Mouse (Mus musculus) layer of hippocampus, adult 2 months (tissue): ENCODE measurements around the gene Taar7a. TPM values are rescaled to one million over a fixed set of nuclear protein-coding genes. Genes with fewer than 3 reads are reported as not detected.

ENCODE experiments used
- DNase-seq, 2 experiments: peaks; one replicate each; pipeline ENCODE4 v3.0.0; 2022; ENCODE audit warnings: low spot score in 2 of 2
- H3K27ac ChIP-seq: fragments of 200-600 bp; 2 replicates; pipeline ENCODE4 v1.8.1; 2022
- H3K4me3 ChIP-seq: fragments of 200-600 bp; 2 replicates; pipeline ENCODE4 v1.8.1; 2022; ENCODE audit warnings: mild to moderate bottlenecking
- CTCF ChIP-seq: fragments of 200-600 bp; conservative IDR thresholded peaks from 2 replicates; pipeline ENCODE4 v1.8.1; 2022; ENCODE audit warnings: antibody characterized with exemption, mild to moderate bottlenecking, moderate library complexity
- total RNA-seq, 2 experiments: library from RNA; stranded (reverse); gene quantifications; 2 replicates each; pipeline ENCODE4 v1.2.3; 2021

Gene Taar7a
- total RNA-seq, 2 experiments from 2014 or later = not detected

DNA sequence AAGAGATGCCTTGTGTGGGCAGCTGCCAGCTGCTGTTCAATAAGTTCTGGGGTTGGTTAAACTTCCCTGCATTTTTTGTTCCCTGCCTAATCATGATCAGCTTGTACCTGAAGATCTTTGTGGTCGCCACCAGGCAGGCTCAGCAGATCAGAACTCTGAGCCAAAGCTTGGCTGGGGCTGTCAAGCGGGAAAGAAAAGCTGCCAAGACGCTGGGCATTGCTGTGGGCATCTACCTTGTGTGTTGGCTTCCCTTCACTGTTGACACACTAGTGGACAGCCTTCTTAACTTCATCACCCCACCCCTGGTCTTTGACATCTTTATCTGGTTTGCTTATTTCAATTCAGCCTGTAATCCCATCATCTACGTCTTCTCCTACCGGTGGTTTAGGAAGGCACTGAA lies 22.0 kb downstream of the Taar7a start:
- Histone ChIP-seq H3K4me3 (no peak overlapping the region), H3K27ac (no peak overlapping the region)
- no peak for DNase-seq
- no peak for TF ChIP-seq CTCF

DNA sequence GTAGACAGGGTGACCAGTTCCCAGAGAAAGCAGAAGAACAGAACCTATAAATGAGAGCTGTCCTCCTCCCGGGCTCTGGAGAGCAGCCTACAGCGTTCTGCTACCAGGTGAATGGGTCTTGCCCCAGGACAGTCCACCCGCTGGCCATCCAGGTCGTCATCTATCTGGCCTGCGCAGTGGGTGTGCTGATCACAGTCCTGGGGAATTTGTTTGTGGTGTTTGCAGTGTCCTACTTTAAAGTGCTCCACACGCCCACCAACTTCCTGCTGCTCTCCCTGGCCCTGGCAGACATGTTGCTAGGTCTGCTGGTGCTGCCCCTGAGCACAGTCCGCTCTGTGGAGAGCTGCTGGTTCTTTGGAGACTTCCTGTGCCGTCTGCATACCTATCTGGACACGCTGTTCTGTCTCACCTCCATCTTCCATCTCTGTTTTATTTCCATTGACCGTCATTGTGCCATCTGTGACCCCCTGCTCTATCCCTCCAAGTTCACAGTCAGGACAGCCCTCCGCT lies 22.6 kb downstream of the Taar7a start, which contains the start of gene Taar5:
Taar5 (plus strand) TSS at position 51 of the 510 bp plus-strand sequence.
- TF ChIP-seq CTCF = no peak
- H3K4me3 ChIP-seq = no peak within 1 kb of the TSS
- no peak within 1 kb of the TSS for H3K27ac ChIP-seq
- DNase-seq = no peak

DNA sequence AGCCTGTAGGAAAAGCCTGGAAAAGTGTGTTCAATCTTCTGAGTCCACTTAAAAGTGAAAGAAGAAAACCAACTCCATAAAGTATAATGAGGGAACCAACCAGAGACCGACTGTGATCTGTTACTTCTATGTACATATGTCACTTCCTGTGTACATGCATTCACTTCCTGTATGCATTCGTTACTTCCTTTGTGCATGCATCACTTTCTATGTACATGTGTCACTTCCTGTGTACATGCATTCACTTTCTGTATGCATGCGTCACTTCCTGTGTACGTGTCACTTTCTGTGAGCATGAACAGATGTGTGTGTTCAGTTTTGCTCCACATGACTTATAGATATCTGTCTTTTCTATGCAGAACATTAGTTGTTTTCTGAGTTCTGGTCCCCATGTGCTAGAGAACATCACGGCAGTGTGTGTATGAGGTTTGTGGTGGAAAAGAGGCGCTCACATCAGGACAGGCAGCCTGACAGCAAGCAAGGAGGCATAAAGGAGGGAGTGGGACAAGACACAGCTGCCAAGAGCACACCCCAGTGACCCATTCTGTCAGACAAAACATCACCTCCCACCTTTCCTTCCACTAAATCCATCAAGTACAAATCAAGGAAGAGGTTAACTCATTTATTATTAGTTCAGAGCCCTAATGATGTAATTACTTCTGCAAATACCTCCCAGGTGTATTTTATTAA lies 28.2 kb downstream of the Taar7a start:
- no peak overlapping the region for H3K4me3 ChIP-seq
- TF ChIP-seq CTCF = no peak
- no peak overlapping the region for H3K27ac ChIP-seq
- no peak for DNase-seq

DNA sequence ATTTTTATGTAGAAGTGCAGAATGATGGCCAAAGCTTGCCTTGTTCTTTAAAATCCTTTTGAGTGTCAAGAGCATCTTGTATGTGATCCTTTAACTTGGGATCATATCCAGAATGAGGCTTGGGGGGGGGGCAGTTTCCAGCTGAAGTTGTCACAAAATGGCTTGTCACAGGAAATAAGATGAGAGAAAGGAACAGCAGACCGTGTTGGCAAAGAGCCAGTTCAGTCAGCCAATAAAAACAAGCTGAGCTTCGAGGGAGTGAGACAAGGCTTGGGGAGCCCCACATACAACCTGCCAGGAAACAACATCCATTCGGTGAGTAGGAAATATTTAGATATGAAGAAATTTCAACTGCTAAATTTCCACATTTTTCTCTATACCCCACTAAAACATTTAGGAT lies 29.8 kb downstream of the Taar7a start:
- no peak for DNase-seq
- Histone ChIP-seq H3K4me3 (no peak overlapping the region), H3K27ac (no peak overlapping the region)
- TF ChIP-seq CTCF = no peak

DNA sequence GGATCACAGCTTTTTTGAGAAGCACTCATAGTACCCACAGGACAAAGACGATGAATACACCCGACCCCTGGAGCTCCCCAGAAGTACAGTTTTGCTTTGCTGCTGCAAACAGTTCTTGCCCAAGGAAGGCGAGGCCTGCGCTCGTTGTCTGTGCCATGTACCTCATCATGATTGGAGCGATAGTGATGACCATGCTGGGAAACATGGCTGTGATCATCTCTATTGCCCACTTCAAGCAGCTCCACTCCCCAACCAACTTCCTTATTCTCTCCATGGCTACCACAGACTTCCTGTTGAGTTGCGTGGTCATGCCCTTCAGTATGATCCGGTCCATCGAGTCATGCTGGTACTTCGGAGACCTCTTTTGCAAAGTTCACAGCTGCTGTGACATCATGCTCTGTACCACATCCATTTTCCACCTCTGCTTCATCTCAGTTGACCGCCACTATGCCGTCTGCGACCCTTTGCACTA lies 32.8 kb downstream of the Taar7a start, which contains the start of gene Taar4:
Taar4 (plus strand) TSS at position 51 of the 472 bp plus-strand sequence.
- DNase-seq = no peak
- H3K27ac ChIP-seq = no peak within 1 kb of the TSS
- no peak within 1 kb of the TSS for H3K4me3 ChIP-seq
- no peak for TF ChIP-seq CTCF

DNA sequence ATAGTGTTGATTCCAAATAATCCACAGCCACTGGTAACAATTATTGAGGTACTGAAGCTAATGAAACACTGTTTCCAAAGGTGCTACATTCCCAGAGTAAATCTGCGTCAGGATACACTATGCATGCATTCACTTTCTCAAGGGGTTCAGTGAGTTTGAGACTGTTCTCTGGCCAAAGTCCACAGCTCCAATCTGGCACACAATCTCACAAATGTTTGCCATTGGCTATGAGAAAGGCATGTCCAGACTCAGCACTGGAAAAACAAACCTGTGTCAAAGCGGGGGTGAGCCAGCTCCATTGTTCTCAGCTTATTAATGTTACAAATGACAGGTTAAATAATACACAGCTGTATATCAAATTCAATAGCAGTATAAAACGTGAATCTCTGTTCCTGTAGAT lies 34.2 kb downstream of the Taar7a start:
- DNase-seq = no peak
- no peak for TF ChIP-seq CTCF
- H3K4me3 ChIP-seq = no peak overlapping the region
- no peak overlapping the region for H3K27ac ChIP-seq

DNA sequence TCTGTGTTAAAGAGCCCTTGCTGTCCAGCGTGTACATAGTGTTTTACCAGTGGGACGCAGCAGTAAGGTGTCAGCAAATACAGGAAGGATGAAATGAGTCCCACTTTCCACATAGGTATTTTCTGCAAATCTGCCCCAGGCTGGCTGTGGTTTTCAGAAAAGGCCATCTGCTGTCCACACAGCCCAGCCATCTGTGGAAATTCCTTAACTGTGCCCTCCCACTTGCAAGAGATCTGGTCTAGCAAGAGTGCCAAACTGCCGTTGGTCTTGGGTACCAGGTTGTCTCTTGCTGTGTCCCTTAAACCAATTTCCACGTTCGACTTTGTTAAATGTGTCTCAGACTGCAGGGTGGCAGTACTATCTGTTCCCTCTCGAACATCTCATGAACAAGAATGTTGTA lies 41.6 kb downstream of the Taar7a start:
- H3K27ac ChIP-seq = no peak overlapping the region
- no peak for DNase-seq
- no peak for TF ChIP-seq CTCF
- no peak overlapping the region for H3K4me3 ChIP-seq

DNA sequence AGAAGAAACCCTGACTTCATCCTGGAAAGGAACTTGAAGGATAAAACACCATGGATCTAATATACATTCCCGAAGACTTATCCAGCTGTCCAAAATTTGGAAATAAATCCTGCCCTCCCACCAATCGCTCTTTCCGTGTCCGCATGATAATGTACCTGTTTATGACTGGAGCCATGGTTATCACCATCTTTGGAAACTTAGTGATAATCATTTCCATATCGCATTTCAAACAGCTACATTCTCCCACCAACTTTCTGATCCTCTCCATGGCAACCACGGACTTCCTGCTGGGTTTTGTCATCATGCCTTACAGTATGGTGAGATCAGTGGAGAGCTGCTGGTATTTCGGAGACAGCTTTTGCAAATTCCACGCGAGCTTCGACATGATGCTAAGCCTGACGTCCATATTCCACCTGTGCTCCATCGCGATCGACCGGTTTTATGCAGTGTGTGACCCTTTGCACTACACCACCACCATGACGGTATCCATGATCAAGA lies 43.7 kb downstream of the Taar7a start, which contains the start of gene Taar3:
Taar3 (plus strand) TSS at position 51 of the 498 bp plus-strand sequence.
- Histone ChIP-seq H3K4me3 (no peak within 1 kb of the TSS), H3K27ac (no peak within 1 kb of the TSS)
- peak in 1 of 2 experiments; percentile 41 for DNase-seq
- TF ChIP-seq CTCF = no peak

DNA sequence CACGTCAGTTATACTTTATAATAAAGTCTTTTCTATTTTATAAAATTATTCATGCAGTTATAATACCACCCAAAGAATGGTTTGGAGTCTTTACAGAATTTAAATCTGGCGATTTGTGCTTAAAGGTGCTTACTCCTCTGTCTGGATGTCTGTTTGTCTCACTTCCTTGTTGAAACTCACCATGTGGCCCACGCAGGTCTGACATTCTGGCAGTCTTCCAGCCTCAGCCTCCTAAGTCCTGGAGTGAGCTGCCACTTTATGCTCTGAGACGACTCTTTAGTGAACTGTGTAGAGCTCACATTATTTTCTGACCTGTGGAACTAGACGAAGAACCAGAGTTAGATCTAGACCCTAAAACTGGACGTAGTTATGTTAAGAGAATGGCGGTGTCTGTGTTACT lies 45.3 kb downstream of the Taar7a start:
- no peak for TF ChIP-seq CTCF
- no peak for DNase-seq
- Histone ChIP-seq H3K27ac (no peak overlapping the region), H3K4me3 (no peak overlapping the region)

DNA sequence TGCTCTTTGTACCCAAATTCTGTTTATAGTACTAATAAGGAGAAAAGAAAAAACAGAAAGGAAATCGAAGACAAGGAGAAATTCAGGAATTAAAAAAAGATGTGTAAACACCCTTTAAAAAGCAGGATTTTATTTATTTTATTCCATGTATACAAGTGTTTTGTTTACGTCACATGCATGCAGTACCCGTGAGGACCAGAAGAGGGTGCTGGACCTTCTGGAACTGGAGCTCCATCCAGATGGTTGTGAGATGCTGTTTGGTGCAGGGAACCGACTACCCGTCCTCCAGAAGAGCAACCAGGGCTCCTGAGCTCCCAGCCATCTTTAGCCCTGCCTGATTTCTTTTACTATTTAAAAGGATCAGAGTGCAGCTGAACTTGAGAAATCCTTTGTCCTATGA lies 50.8 kb downstream of the Taar7a start:
- no peak for DNase-seq
- H3K27ac ChIP-seq = no peak overlapping the region
- peak; percentile 64 for TF ChIP-seq CTCF
- H3K4me3 ChIP-seq = no peak overlapping the region

Other genes with a start within 250 kb of the Taar7a start
- gene Rps12, start 206.2 kb downstream of the Taar7a start, total RNA-seq = 100 to 1,000 TPM; 201 to 281 TPM
- gene Slc18b1, start 196.5 kb downstream of the Taar7a start, total RNA-seq = 10 to 100 TPM; 28.1 to 31.2 TPM
- gene Vnn3, start 142.0 kb downstream of the Taar7a start, total RNA-seq = under 1 TPM in 1 of 2 experiments, not detected in 1; 0.26 TPM
- under 1 TPM in 1 of 2 experiments, not detected in 1; 0.20 TPM for gene Vnn1, start 98.8 kb downstream of the Taar7a start, total RNA-seq
- not detected for gene Taar1, start 73.1 kb downstream of the Taar7a start, total RNA-seq
- gene Taar2, start 54.9 kb downstream of the Taar7a start, total RNA-seq = not detected
- gene Taar3, start 43.9 kb downstream of the Taar7a start, total RNA-seq = not detected
- gene Taar4, start 33.0 kb downstream of the Taar7a start, total RNA-seq = not detected
- not detected for gene Taar5, start 22.8 kb downstream of the Taar7a start, total RNA-seq
- not detected for gene Taar6, start 7.8 kb downstream of the Taar7a start, total RNA-seq
- gene Taar7b, start 6.5 kb upstream of the Taar7a start, total RNA-seq = not detected
- gene Taar7d, start 33.7 kb upstream of the Taar7a start, total RNA-seq = not detected
- gene Taar7e, start 44.1 kb upstream of the Taar7a start, total RNA-seq = not detected
- not detected for gene Taar7f, start 56.0 kb upstream of the Taar7a start, total RNA-seq
- gene Taar8a, start 83.0 kb upstream of the Taar7a start, total RNA-seq = not detected
- not detected for gene Taar8b, start 98.8 kb upstream of the Taar7a start, total RNA-seq
- gene Taar8c, start 108.4 kb upstream of the Taar7a start, total RNA-seq = not detected
- not detected for gene Taar9, start 116.1 kb upstream of the Taar7a start, total RNA-seq
- gene Stx7, start 155.8 kb upstream of the Taar7a start, total RNA-seq = 100 to 1,000 TPM; 131 to 136 TPM
- gene Moxd1, start 230.0 kb upstream of the Taar7a start, total RNA-seq = 10 to 100 TPM; 10.8 to 15.8 TPM